Mouse (Mus musculus) stomach, postnatal 0 days (tissue): ENCODE data around the gene Mymx. TPM values are rescaled to one million over a fixed set of nuclear protein-coding genes. Genes with fewer than 3 reads are reported as not detected.

Experiments used
- ATAC-seq: fragments of 200-750 bp; cut with Nextera tagmentation; 2 replicates; pipeline ENCODE4 v1.8.0; 2017; ENCODE audit not compliant: low FRiP score, low TSS enrichment
- DNase-seq: peaks from one replicate; pipeline ENCODE4 v3.0.0-alpha.2; 2016; ENCODE audit warnings: low spot score
- H3K27ac ChIP-seq: fragments of 300-500 bp; sonication (generic); replicated peaks from 2 replicates; pipeline ENCODE4 v1.5.1; 2014; ENCODE audit warnings: mild to moderate bottlenecking, control low read depth
- H3K27me3 ChIP-seq: fragments of 300-500 bp; sonication (generic); 2 replicates; pipeline ENCODE4 v1.6.1; 2014; ENCODE audit warnings: low read length; ENCODE audit not compliant: control insufficient read depth, insufficient read depth
- H3K36me3 ChIP-seq: fragments of 300-500 bp; sonication (generic); 2 replicates; pipeline ENCODE4 v1.6.1; 2014; ENCODE audit warnings: low read length, mixed read lengths; ENCODE audit not compliant: control insufficient read depth, insufficient read depth
- H3K4me1 ChIP-seq: fragments of 300-500 bp; sonication (generic); replicated peaks from 2 replicates; pipeline ENCODE4 v1.6.1; 2014; ENCODE audit warnings: antibody characterized with exemption; ENCODE audit not compliant: control insufficient read depth, insufficient read depth
- H3K4me2 ChIP-seq: fragments of 300-500 bp; sonication (generic); replicated peaks from 2 replicates; pipeline ENCODE4 v1.6.1; 2014; ENCODE audit warnings: low read depth, mild to moderate bottlenecking, control low read depth, moderate library complexity
- H3K4me3 ChIP-seq: fragments of 300-500 bp; sonication (generic); 2 replicates; pipeline ENCODE4 v1.5.1; 2014; ENCODE audit warnings: low read depth, low read length, control low read depth
- H3K9ac ChIP-seq: fragments of 300-500 bp; sonication (generic); 2 replicates; pipeline ENCODE4 v1.6.1; 2014; ENCODE audit warnings: mild to moderate bottlenecking, low read length, control low read depth, mixed read lengths
- H3K9me3 ChIP-seq: fragments of 300-500 bp; sonication (generic); 2 replicates; pipeline ENCODE4 v1.6.1; 2016; ENCODE audit warnings: low read length; ENCODE audit not compliant: control insufficient read depth
- CTCF ChIP-seq: IDR thresholded peaks from 2 replicates; pipeline ENCODE4 v1.5.1; 2016; ENCODE audit warnings: antibody characterized with exemption, low read depth, mild to moderate bottlenecking, moderate library complexity
- EP300 ChIP-seq: optimal IDR thresholded peaks from 2 replicates; pipeline ENCODE3; 2016; ENCODE audit warnings: antibody characterized with exemption
- WGBS: fragments of 180-500 bp; shearing (Covaris S2); extraction: QIAGEN DNeasy Blood & Tissue Kit; methylation state at CpG from one replicate; pipeline ENCODE4 v1.1.7; 2014; 5-methylcytosine and 5-hydroxymethylcytosine counted together
- polyA plus RNA-seq: library from polyadenylated mRNA; unstranded; fragments of >200 nt; fragmentation: Nextera tagmentation; extraction: Ambion mirVana; gene quantifications from 2 replicates; pipeline ENCODE4 v1.2.1, GENCODE M21; 2015

Gene Mymx
- polyA plus RNA-seq, 1 experiment from 2014 or later: 1.2 TPM

GRCm38 (mm10) chr17:45631940-45632339 lies 30.0 kb upstream of the Mymx start:
- DNase-seq: no peak
- no peak overlapping the region; the same call in 1 of the 2 replicates for H3K27ac ChIP-seq
- H3K9ac ChIP-seq: no peak overlapping the region
- no peak for ATAC-seq
- H3K4me1 ChIP-seq: peaks cover 4% of the 10 kb centered on the region; the same call in 1 of the 2 replicates
- TF ChIP-seq CTCF: no peak
- no peak for TF ChIP-seq EP300
- WGBS: 71% methylated on average over 6 of the region's 6 CpGs
- no peak overlapping the region for H3K4me3 ChIP-seq
- H3K36me3 ChIP-seq: no peaks in the 10 kb centered on the region
- H3K9me3 ChIP-seq: no peaks in the 10 kb centered on the region
- no peak overlapping the region for H3K4me2 ChIP-seq
- H3K27me3 ChIP-seq: no peaks in the 10 kb centered on the region

DNA sequence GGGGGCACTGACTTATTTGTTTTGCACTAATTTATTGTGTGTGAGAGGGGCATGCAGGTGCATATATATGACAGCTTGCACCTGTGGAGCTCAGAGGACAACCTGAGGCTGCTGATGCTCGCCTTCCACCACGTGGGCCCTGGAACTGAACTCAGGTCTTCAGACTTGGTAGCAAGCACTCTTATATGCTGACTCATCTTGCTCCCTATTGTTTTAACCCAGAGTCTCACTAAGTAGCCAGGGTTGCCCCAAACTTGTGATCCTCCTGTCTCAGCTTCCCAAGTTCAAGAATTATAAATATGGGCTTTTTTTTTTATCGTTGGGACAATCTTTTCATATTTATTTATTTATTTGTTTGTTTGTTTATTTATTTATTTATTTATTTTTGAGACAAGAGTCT lies 29.1 kb upstream of the Mymx start:
- DNase-seq (no peak), ATAC-seq (no peak)
- no peak overlapping the region for H3K4me3 ChIP-seq
- no peak overlapping the region for H3K27ac ChIP-seq
- no peak overlapping the region for H3K9ac ChIP-seq
- H3K4me1 ChIP-seq: peaks cover 4% of the 10 kb centered on the region; the same call in 1 of the 2 replicates
- H3K36me3 ChIP-seq: no peaks in the 10 kb centered on the region
- TF ChIP-seq CTCF (no peak), EP300 (no peak)
- no peaks in the 10 kb centered on the region for H3K27me3 ChIP-seq
- no peak overlapping the region; the same call in 1 of the 2 replicates for H3K4me2 ChIP-seq
- WGBS: 56% methylated on average over 3 of the region's 3 CpGs
- no peaks in the 10 kb centered on the region for H3K9me3 ChIP-seq

GRCm38 (mm10) chr17:45629861-45630694 lies 28.2 kb upstream of the Mymx start:
- H3K9ac ChIP-seq: peak overlapping the region; percentile 50
- peaks cover 4% of the 10 kb centered on the region; the same call in 1 of the 2 replicates for H3K4me1 ChIP-seq
- 2% methylated on average over 34 of the region's 34 CpGs for WGBS
- ATAC-seq: peak; percentile 71
- H3K9me3 ChIP-seq: no peaks in the 10 kb centered on the region
- DNase-seq: peak; percentile 54
- no peaks in the 10 kb centered on the region for H3K27me3 ChIP-seq
- H3K4me3 ChIP-seq: peak overlapping the region; percentile 29
- peak overlapping the region; percentile 77 for H3K27ac ChIP-seq
- peak; percentile 82 for TF ChIP-seq CTCF
- peak; percentile 69 for TF ChIP-seq EP300
- H3K36me3 ChIP-seq: no peaks in the 10 kb centered on the region
- H3K4me2 ChIP-seq: peak overlapping the region; percentile 55

DNA sequence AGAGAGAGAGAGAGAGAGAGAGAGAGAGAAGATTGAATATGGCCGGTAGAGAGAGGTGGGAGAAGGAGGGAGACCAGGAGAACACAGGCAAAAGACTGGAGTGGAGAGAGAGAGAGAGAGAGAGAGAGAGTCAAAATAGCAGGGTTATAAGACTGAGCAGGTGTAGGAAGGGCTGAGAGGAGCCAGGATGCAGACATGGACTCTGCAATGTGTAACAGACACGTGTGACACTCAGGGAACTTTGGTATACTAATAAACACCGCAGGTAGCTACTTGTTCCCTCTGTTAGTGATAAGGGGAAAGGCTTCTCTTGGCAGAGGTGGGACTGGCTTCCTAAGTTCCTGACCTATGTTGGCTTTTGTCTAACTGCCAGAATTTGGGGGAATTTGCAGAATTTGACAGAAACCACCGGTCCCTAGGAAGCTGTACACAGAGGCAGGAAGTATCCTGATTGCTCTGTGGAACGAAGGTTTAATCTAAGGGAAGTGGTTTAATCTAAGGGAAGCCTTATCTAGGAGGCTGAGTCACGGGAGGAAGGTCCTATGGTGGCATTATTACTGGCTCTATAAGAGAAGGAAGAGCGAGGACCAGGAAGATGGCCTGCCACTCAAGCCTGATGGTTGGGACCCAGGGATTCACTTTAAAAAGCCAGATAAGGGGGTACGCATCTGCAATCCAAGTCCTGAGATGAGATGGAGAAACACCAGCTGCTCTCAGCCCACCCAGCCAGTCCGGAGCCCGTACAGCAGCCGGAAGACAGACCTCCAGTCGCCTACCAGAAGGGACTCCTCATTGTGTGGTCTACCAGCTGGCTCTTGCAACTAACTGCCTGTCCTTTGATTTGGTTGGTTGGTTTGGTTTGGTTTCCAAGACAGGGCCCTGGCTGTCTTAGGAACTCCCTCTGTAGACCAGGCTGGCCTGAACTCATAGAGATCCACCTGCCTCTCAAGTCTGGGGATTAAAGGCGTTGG lies 27.3 kb upstream of the Mymx start:
- ATAC-seq (peak; percentile 32; the same call in 1 of the 2 replicates), DNase-seq (no peak)
- H3K9me3 ChIP-seq: no peaks in the 10 kb centered on the region
- no peak overlapping the region for H3K4me3 ChIP-seq
- no peak for TF ChIP-seq CTCF
- no peak for TF ChIP-seq EP300
- no peaks in the 10 kb centered on the region for H3K36me3 ChIP-seq
- peak overlapping the region; percentile 55 for H3K4me2 ChIP-seq
- peak overlapping the region; percentile 43; the same call in 1 of the 2 replicates for H3K9ac ChIP-seq
- peaks cover 4% of the 10 kb centered on the region; the same call in 1 of the 2 replicates for H3K4me1 ChIP-seq
- WGBS: 44% methylated on average over 13 of the region's 13 CpGs
- no peaks in the 10 kb centered on the region for H3K27me3 ChIP-seq
- peak overlapping the region; percentile 77 for H3K27ac ChIP-seq

DNA sequence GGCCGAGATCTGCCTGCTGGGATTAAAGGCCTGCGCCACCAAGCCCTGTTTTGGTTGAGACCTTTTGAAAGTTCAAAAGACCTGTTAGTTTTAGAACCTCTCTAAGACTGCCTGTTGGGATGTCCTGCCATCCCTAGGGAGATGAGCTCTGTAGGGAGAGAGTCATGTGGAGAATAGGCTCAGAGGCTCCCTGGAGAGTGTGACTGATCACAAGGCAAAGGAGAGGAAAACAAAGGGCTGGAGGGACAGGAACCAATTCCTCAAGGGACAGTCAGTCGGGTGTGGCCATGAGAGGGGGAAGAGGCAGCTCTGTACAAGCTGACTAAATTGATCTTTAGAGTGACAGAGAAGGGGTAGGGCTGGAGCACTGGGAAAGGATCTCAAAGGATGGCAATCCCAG lies 26.3 kb upstream of the Mymx start:
- no peaks in the 10 kb centered on the region for H3K27me3 ChIP-seq
- H3K4me1 ChIP-seq: peaks cover 4% of the 10 kb centered on the region; the same call in 1 of the 2 replicates
- WGBS: 41% methylated on average over 3 of the region's 3 CpGs
- H3K4me2 ChIP-seq: no peak overlapping the region
- no peak for ATAC-seq
- H3K27ac ChIP-seq: no peak overlapping the region
- H3K4me3 ChIP-seq: no peak overlapping the region
- H3K9me3 ChIP-seq: no peaks in the 10 kb centered on the region
- no peak overlapping the region for H3K9ac ChIP-seq
- DNase-seq: no peak
- H3K36me3 ChIP-seq: no peaks in the 10 kb centered on the region
- TF ChIP-seq EP300: no peak
- no peak for TF ChIP-seq CTCF
